Comparison of ENCODE assay signal across 9 mouse cellular contexts in genomic region chr5:112012505-112013164, GRCm38 (mm10).
DNase-seq lines count a peak whose midpoint lies in the region; ATAC-seq and TF ChIP-seq lines count a peak whose summit lies in the region.
"Had no signal": no experiment of that assay in that cellular context is flagged by ENCODE, and none has a peak within 500 bp of the region (broad histone marks: within the 10 kb centered on the region; RNA-seq: fewer than 3 reads in every experiment).

No protein-coding gene starts in this region.

- no peaks in the 10 kb centered on the region for H3K36me3 ChIP-seq in hindbrain, embryonic 13.5 days
- H3K36me3 ChIP-seq: liver, embryonic 13.5 days had no signal

- WGBS in hindbrain, embryonic 13.5 days = 11% methylated on average over 9 of the region's 9 CpGs

- H3K4me3 ChIP-seq in gastrocnemius, adult 2 months = no peak overlapping the region
- H3K4me3 ChIP-seq in hindbrain, embryonic 13.5 days = no peak overlapping the region
- H3K4me3 ChIP-seq: liver, embryonic 13.5 days had no signal

- H3K9me3 ChIP-seq in hindbrain, embryonic 13.5 days = 0 out of 2 replicates have a peak, but pooled peaks cover 4% of the 10 kb centered on the region
- H3K9me3 ChIP-seq: liver, embryonic 13.5 days had no signal

- no peak overlapping the region for H3K9ac ChIP-seq in hindbrain, embryonic 13.5 days
- H3K9ac ChIP-seq: liver, embryonic 13.5 days had no signal

- peak; percentile 16 for DNase-seq in adrenal gland, postnatal 10 days
- no peak for DNase-seq in adrenal gland, postnatal 25 days
- peak; percentile 74 for DNase-seq in 3T3-L1 (ENCODE audit: low read depth, low spot score)
- DNase-seq in gastrocnemius, adult 2 months = peak; percentile 43
- peak; percentile 57 for DNase-seq in retina, postnatal 1 day
- DNase-seq in spleen, adult 18-20 months = no peak
- no peak for DNase-seq in left cerebral cortex, postnatal 36 days (ENCODE audit: low spot score in 2 of 2)
- DNase-seq: liver, embryonic 13.5 days had no signal

- H3K27ac ChIP-seq in gastrocnemius, adult 2 months = peak overlapping the region; percentile 35; the same call in 1 of the 2 replicates
- peak overlapping the region; percentile 20; the same call in 1 of the 2 replicates for H3K27ac ChIP-seq in hindbrain, embryonic 13.5 days
- H3K27ac ChIP-seq: liver, embryonic 13.5 days had no signal

- TF ChIP-seq CTCF in gastrocnemius, adult 2 months (IDR thresholded peaks at IDR 0.05) = no peak

- ATAC-seq in hindbrain, embryonic 13.5 days (ENCODE audit: low FRiP score) = peak; percentile 46; the same call in 1 of the 2 replicates

- intact Hi-C loops in gastrocnemius, adult 2 months (cut with DNase I) = no loop called here
- intact Hi-C loops in left cerebral cortex, postnatal 36 days (cut with DNase I) = no loop called here

- peaks cover 22% of the 10 kb centered on the region for H3K27me3 ChIP-seq in hindbrain, embryonic 13.5 days
- H3K27me3 ChIP-seq: liver, embryonic 13.5 days had no signal

- no peak overlapping the region for H3K4me2 ChIP-seq in hindbrain, embryonic 13.5 days
- H3K4me2 ChIP-seq: liver, embryonic 13.5 days had no signal

- peaks cover 28% of the 10 kb centered on the region for H3K4me1 ChIP-seq in hindbrain, embryonic 13.5 days (replicated peaks)
- H3K4me1 ChIP-seq: liver, embryonic 13.5 days had no signal

Comparison
In these comparisons a context has a peak if more than half of its experiments do, and no peak if none do; other contexts are left out.
1. DNase-seq: peak in adrenal gland, postnatal 10 days (single experiment), 3T3-L1 (single experiment), gastrocnemius, adult 2 months (single experiment) and retina, postnatal 1 day (single experiment); none in adrenal gland, postnatal 25 days (single experiment), spleen, adult 18-20 months (0 of 2) and left cerebral cortex, postnatal 36 days (0 of 2).